Mouse (Mus musculus) adrenal gland, adult 8-10 months (tissue): ENCODE measurements around the gene Lsm10. TPM values are rescaled to one million over a fixed set of nuclear protein-coding genes. Genes with fewer than 3 reads are reported as not detected.

Experiments used
- DNase-seq: peaks from one replicate; pipeline ENCODE4 v3.0.0; 2022
- total RNA-seq, 4 experiments: library from RNA; stranded (reverse); gene quantifications; 2 replicates each; pipeline ENCODE4 v1.2.4; 2022

Lsm10 gene
- total RNA-seq, 4 experiments from 2014 or later, result 22.3 to 33.2 (median 30.7) TPM

DNA sequence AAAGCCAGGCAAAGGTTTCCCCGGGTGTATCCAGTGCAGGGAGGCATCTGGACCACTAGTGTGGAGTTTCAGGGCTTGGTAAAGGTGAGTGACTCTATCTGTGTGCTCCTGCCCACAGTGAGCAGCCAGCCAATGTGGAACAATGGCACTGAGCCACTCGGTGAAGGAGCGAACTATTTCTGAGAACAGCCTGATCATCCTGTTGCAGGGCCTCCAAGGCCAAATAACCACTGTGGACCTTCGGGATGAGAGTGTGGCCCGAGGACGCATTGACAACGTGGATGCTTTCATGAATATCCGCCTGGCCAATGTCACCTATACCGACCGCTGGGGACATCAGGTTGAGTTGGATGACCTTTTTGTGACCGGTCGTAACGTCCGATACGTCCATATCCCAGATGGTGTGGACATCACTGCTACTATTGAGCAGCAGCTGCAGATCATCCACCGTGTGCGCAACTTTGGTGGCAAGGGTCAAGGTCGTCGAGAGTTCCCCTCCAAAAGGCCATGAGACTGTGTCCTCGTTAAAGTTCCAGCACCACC lies 1.4 kb downstream of the Lsm10 start:
- no peak for DNase-seq

DNA sequence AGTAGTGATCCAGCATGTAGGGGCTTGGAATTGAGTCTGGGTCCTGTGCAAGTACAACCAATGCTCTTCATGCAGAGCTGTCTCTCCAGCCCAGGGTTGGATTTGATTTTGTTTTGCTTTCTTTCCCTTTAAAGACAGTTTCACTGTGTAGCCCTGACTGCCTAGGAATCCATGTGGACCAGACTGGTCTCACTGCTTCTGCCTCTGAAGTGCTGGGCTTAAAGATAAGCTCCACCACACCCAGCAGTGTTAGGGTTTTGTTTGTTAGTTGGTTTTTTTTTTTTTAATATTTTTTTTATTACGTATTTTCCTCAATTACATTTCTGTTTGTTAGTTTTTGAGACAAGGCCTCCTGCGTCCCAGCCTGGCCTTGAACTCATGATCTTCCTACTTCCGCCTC lies 2.9 kb downstream of the Lsm10 start:
- no peak for DNase-seq

DNA sequence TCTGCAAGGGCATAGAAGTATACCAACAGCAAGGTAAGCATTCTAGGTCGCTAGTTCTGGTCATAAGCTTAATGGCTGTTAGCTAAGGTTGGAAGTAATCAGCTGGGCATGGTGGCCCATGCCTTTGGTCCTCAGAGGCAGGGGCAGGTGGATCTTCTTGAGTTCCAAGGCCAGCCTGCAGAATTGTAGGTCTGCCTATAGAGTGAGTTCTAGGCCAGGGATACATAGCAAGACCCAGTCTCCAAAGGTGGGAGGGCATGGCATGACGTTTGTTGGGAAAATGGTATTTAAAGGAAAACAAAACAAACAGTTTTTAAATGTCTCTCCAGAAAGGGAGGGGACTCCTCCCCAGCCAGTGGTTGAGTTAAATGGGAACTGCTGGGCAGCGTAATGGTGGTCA lies 4.3 kb downstream of the Lsm10 start:
- no peak for DNase-seq

DNA sequence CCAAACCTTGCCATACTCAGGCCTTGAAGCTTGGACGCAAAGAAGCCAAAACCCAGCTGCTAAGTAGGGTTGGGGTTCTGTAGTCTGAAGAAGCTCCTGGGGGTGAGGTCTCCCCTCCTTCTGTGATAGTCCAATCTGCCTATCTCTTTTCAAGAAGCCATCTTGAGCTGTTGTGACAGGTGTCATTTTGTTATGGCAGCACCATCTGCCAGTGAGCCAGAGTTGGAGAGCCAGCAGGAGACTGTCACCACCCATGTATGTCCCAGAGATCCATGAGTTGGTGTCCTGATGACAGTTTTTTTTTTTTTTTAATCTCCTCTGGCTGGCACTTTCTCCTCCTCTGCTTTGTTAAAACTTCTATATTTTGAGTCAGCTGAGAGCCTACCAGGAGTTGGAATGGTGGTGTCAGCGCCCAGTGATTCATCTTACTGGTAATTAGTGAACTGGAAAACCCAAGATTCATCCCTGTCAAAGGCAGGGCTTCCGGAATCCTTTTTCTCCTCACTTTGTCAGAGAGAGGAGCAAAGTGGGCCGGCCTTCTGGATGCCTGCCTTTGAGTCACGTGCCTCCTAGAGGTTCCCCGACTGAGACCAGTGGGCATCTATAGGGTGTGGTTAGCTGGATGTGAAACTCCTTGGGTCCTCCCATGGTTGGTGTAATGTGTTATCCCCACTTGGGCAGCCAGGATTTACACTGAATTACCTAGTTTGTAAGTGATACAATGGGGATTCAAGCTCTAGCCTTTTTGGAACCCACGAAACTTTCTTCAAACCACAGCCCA lies 5.8 kb downstream of the Lsm10 start:
- DNase-seq, result no peak

DNA sequence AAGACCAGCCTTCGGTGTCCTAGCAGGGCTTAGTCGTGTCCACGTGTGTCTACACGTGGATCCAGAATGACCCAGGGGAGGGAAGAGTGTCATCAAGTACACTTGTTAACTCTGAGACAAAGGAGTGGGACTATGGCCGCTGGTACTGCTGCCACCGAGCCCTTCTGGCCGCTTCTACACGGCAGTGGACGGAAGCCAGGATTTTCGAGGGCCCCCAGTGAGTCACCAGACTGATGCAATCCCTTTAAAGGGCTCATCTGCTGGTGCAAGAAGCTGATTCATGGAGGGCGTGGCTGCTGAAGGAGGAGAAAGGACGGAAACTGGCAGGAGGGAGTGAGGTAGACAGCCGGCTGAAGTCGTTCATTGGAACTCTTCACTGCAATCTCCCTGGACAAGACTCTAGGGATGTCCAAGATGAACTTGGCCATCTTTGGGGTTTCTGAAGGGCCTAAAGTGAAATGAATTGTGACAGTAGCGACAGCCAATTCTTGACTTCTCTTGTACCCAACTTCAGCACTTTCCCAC lies 6.7 kb downstream of the Lsm10 start:
- peak; percentile 95 for DNase-seq

DNA sequence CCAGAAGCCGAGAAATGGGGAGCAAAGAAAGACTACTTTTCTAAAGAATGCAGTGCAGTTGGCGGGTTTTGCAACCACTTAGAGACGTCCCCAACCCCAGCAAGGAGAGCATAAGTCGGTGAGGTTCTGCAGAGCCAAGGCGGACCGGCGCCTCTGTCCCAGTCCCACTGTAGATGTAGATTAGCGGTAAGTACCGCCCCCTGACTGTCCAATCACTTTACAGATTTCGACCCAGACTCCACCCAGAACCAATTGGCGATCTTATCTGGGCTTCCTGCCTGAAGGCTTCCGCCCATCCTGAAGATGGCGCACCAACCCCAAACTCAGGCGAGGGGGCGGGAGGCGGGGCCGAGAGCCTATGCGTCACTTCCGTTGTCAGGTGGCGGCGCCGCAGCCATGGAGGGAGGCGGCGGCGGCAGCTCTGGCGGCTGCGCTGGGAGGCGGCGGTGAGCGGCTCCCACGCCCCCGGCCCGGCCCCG lies 7.2 kb downstream of the Lsm10 start, which contains the start of gene Stk40:
Gene Stk40, plus strand, starts transcription at position 368 of the 479 bp plus-strand sequence.
- peak; percentile 95 for DNase-seq

DNA sequence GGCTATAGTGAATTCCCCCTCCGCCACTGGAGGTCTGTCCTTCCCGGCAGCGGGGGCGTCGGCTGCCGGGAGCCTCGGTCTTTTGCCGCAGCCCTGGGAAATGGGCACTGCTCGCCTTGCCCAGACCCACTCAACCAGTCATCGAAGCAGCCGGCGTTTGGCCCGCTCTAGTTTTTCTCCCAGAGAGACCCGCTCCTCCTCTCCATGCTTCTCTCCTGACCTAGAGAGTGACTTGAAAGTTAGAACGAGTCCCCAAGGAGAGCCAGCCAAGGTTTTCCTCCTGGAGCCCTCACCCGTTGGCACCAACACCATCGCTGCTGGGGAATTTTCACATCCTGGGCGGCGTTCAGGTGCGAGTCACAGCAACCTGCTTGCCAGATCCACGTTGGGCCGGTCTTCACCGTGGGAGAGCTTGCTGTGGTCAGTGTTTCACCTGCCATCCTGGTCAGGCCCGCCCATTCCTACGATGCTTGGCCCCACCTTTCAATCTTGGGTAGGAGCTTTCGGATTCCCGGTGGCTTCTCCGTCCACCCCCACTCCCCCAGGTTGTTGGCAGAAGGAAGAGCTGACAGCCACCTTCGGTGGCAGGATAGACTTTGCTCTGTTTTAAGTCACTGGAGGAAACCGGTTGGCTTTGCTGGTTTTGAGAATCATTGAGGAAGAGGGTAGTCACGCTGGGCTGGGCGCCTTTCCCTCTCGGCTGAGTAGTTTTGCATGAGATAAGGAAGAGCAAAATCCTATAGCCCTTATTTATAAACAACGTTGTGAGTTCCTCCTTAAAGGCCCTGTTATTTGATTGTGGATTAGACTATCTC lies 8.0 kb downstream of the Lsm10 start:
- peak; percentile 50 for DNase-seq

DNA sequence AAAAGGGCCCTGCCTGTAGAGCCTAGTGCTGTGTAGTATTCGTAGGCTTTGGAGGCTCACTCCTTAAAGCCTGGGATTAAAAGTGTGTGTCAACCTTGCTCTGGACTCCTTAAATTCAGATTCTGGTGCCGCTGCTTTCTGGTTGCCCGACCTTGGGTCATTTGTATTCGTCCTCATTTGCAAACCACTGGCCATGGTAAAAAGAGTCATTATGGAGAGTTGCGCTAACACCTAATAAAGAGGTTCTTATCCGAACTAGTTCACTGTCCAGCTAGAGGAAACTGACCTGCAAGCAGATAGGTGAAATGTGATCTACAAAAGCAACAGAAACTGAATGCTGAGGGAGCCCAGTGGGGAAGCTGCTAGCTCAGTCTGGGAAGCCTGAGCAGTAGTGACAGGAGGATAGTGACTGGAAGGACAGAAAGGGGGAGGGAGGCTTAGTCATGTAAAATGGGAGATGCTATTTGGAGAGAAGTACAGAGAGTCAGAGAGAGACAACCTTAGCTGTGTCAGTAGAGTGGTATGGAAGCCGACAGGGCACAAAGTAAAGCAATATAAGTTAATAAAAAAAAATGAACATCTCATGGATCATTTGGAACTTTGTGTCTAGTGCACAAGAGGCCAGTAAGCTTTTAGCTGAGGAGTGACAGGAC lies 8.8 kb downstream of the Lsm10 start:
- no peak for DNase-seq

DNA sequence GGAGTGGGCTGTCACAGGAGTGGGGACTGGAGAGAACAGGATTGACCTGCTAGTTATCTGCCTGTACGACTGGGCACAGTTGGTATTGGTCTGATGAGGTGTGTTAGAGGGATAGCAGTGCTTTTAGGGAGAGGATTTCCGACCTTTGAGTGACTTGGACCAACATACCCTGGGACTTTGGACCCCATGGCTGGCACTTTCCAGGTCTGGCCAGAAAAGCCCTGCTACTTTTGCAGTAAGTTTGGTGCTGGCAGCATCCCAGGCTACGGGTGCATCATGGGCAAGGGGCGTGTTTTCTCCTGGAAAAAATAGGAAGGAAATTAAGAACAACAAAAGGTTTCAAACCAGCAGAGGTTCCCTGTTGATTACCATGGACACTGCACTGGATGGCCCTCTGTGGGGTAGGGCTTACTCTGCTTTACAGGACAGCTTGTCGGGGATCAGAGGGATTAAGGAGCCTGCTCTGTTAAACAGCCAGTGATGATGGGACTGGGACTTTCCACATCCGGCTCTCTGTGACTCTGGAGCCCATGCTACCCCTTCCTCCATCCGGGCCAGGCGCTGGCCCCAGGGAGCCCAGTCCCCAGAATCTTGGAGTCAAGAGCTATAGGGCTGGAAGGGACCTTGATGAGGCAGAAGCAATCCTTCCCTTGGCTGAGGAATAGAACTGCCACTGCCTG lies 11.8 kb downstream of the Lsm10 start:
- DNase-seq, result no peak

DNA sequence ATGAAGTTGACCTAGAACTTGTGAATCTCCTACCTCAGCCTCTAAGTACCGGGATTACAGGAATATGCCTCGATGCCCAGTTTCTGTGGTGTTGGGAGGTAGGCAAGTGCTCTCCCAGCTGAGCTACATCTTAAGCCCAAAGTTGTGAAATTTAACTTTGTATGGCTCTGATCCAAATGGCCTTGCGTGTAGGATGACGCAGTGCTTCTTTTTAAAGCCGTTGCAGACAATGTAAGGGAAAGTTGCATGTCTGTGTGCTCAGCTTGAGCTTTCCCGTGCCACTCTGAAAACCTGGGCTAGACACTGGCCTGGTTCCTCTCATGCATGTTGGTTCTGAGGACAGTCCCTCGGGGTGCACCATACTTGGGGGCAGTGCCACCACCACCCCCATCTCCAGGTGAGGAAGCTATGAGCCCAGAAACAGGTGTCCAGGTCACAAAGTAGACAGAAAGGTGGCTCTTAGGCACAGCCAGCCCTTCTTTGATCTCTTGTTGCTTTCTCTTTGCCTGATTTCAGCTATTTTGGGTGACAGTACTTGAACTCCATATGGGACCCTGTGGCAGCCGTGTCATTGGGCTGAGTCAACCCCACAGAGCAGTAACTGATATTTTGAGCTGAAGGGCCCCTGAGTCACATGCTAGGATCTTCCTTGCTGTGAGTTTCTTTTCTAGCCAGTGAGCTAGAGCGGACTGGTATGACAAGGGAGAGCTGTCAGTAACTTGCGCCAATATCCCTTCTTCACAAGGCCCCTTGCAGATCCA lies 13.4 kb downstream of the Lsm10 start:
- DNase-seq, result peak; percentile 58

DNA sequence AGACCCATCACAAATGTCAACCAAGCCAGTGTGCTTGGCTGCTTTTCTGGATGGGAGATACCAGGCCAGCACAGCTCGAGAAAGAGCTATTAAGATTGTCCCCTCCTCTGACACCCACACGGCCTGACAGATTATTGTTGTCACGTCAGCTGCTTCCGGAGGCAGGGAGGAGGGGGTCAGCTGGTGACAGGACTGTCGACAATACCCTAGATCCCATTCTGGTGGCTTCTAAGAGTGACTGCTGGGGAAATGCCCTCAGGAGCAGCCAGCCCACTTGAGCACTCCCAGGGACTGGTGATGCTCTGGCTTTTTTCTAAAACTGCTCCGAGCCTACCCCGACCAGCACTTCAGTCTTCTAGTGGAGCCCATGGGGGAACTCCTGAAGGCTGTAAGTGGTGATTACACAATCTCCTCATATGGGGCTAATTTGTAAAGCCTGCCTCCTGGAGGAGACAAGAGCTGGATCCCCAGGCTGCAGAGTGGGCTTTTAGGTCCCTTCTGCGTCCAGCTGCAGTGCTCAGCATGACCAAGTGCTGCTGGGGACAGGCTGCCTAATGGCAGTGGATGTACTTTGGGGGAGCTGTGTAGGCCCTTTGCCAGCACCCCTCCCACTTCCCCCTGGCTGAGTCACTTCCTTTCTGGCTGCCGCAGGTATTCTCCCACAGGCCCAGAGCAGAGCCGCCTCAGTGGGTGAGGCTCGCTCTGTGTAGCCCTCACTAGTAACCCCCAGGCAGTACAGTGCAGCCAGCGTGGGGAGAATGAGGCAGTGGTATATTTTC lies 14.1 kb downstream of the Lsm10 start:
- peak; percentile 83 for DNase-seq

DNA sequence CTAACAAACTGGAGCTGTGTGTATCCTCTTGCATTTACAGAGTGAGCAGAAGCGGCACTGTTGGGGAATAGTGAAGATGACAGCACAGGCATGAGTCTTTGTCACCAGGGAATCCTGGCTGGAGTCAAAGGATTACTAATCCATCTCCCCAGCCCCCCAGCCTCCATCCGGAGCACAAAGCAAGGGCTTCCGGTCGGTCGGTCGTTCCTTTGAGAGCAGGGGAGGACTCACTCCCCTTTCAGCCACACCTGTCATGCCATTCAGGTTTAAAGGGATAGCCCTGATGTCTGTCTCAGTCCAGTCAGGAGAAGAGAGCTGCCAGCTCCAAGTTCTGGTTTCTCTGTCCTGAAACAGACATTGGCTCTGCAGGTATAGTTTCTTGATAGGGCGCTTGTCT lies 14.7 kb downstream of the Lsm10 start:
- DNase-seq, result no peak

DNA sequence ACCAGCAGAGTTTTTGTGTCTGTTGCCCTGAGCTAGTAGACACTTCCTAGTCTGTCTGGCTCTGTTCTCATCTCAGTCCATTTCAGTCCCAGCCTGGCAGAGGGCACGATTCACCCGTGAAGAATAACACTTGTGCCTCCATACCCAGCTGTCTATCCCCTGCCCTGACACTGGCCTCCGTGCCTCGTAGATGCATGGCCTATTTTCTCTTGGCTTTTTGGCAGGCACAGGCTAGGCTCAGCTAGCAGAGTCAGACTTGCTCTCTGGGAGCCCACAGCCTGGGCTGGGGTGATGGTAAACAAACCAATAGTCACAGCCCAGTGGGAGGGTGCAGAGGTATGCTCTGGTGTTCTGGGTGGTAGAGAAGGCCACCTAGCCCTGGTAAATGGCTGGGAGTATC lies 16.8 kb downstream of the Lsm10 start:
- no peak for DNase-seq

DNA sequence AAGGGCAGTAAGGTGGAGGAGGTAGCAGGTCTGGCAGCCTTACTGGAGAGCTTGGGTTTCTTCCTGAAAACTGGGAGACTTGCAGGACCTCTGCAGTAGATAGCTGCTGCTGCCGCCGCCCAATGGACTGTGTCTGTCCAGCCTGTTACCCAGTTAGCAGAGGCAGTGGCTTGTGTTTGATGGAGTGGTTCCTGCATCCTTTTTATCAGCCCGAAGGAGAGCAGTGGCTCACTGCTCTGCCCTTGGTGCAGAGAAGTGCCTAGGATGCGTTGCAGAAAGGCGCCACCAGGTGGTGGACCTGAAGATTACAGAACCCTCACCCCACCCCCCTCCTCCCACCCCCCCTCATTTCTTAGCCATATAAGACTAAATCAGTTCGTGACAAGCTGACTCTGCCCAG lies 17.5 kb downstream of the Lsm10 start:
- no peak for DNase-seq

DNA sequence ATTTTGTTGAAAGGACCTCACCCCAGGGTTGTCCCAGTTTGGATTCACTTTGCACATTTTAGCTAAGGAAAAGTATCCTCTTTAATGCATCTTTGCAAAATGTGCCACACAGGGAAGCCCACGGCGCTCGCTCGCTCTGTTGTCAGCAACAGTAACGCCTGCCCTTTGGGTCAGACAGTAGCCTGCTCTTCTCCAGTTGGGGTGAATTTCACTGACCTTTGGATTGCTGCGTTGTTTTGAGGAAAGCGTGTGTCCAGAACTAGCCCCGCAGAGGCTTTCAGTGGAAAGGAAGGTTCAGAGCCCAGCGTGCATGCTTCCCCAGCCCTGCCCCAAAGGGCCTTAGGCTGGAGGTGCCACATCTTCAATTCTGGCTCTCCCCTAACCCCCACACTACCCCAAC lies 19.0 kb downstream of the Lsm10 start:
- DNase-seq, result no peak

DNA sequence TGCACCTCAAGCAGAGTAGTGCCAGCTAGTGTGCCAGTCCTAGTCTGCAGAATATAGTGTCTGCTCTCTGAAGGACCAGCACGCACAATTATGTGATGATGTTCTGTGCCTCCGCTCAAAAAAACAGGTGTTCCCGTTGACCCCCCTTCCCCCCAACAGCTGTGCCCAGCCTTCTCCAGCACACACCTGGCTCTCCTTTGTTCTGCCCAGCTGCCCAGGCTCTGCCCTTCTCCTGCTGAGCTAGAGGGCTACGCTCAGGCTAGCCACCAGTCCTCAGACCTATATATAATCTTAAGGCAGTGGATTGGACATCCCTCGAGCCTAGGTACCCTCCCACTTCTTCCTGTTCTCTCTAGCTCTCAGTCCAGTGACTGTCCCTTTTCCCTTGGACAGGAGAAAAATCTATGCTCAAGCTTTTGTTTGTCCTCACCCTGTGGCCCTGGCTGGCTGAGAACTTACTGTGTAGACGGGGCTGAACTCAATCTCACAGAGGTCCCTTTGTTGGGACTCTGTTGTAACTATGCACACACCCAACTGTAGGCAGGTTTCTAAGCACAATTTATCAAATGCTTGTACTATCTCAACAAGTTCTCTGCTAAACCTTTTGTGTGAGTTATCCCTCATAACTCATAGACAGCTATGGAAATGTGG lies 19.6 kb downstream of the Lsm10 start:
- DNase-seq, result no peak

DNA sequence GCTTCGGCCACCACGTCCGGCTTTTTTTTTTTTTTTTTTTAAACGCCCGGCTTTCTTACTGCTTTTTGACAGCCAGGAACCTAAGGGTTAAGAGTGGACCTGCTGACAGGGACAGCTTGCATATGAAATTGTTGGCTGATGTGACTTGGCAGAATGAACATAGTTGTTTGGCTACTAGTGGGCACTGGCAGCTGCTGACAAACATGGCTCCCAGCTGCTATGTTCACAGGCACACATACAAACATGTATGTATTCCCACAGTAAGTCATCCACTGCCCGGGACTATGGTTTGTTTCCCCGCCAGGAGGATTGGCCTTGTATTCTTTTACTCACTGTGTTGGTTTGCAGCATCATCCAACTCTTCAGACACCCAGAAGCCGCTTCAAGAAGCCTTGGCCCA lies 20.7 kb downstream of the Lsm10 start:
- DNase-seq, result no peak

DNA sequence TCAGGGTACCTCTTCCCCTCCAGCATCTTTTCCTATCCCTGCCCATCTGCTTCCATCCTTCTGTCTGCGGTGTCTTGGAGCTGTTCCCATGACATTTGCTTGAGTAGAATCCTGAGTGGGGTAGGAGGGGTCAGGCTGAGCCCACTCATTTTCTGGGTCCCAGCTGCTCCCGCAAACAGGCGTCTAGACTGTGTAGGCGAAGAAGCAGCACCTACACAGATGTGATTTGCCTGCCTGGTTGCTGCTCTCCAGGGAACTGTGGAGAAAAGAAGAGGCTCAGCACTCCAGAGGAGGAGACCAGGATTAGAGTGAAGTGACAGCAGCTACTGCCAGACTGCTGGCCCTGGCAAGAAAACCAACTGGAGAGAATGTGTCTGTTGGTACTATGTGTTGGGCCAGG lies 22.2 kb downstream of the Lsm10 start:
- DNase-seq, result no peak

DNA sequence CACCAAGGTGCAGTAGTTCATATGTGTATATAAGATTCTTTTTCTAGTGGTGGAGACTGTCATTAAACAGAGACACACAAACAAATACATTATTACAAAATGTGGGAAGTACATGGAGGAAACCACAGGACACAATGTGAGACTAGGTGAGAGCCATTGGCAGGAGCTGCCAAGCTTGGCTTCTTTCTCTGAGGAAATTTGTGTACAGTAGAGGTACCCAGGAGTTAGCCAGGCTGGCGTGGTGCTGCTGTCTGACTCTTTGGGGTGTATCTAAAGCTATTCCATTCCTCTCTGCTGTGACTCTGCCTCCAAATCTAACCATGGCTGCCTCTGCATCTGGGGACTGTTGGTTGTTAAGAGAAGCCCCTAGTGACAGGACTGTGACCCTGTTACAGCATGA lies 22.6 kb downstream of the Lsm10 start:
- no peak for DNase-seq

DNA sequence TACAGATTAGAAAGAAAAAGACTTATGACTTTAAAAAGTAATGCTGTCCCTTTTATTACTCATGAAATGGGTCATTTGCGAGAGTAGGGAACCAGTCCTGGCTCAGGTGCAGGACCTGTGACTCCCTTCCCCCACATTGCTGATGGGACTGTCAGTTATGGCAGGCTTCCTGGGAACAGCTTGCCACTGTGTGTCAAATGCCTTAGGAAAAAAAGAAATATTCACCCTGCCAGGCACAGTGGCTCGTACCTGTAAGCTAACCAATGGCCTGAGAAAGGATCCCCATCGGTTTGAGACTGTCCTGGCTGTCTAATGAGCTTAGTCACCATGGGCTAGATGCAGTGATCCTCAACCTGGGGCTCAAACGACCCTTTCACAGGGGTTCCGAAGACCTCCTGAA lies 23.6 kb downstream of the Lsm10 start:
- DNase-seq, result no peak
